Mouse (Mus musculus): ENCODE data around the gene Pex6.
A peak's percentile ranks its signal among the peaks of the same experiment; 100 is the strongest.

DNA sequence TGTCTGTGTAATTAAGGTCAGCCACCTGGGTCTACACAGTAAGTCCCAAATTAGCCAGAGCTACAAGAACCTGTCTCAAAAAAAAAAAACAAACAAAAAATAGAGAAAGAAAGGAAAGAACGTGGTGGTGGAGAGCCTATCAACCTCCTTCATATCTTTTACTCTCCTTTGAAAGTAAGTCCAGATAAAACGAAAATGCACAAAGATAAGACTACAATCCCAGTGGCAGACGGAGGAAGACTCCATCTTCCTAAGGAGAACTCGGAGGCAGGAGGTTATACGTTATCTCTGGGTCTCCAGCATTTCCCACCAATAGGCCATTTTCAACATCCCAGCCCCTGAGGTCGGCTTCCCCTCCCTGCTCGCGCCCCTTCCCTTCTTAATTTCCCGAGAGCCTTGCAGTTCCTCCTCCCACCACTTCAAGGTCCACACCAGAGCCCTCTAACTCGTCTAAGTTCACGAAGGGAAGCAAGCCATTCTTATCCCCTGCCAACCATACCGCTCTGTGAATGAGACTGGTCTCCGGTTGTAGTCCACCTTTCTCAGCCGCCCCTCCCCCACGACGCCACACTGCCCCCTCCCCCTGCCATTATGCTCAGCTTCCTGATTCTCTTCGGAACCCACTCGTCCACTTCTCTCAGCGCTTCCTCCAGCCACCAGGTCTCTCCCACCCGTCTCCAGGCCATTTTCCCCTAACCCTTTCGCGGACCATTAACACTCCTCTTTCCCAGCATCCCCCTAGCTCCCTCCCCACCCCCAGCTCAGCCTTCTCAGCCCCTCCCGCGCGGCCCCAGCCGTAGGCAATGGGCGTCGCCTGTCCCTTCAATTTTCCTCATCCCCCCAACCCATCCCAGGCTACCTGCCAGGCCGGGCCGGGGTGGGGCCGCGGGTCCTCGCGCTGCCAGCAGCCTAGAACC is 31.2 kb upstream of the Pex6 start:
- peak; percentile 51 for TF ChIP-seq CTCF (IDR thresholded peaks at IDR 0.05; ENCODE audit: low read depth)
- TF ChIP-seq EP300 (IDR thresholded peaks at IDR 0.05; ENCODE audit: low read depth): no peak
